12 mouse cellular contexts compared by ENCODE assay signal in genomic region chr3:81802096-81802495, GRCm38 (mm10).
"Had no signal": no experiment of that assay in that cellular context is flagged by ENCODE, and none has a peak within 500 bp of the region (broad histone marks: within the 10 kb centered on the region; RNA-seq: fewer than 3 reads in every experiment).

No protein-coding gene starts in this region.

- H3K4me1 ChIP-seq: kidney, embryonic 15.5 days; liver, embryonic 12.5 days; midbrain, embryonic 12.5 days had no signal

- ATAC-seq: liver, embryonic 12.5 days had no signal

- H3K36me3 ChIP-seq: kidney, embryonic 15.5 days; limb, embryonic 15.5 days; liver, embryonic 12.5 days; midbrain, embryonic 12.5 days had no signal

- H3K9ac ChIP-seq: kidney, embryonic 15.5 days; limb, embryonic 15.5 days; liver, embryonic 12.5 days; lung, embryonic 14.5 days; midbrain, embryonic 12.5 days had no signal

- H3K9me3 ChIP-seq: kidney, embryonic 15.5 days; limb, embryonic 15.5 days; liver, embryonic 12.5 days; midbrain, embryonic 12.5 days had no signal

- H3K4me2 ChIP-seq: kidney, embryonic 15.5 days; limb, embryonic 15.5 days; liver, embryonic 12.5 days; lung, embryonic 14.5 days; midbrain, embryonic 12.5 days had no signal

- DNase-seq: kidney, adult 2 months; kidney, postnatal 14 days; lung, embryonic 14.5 days; lung, postnatal 10 days; lung, postnatal 4 days; thymus, adult 18-20 months; thymus, postnatal 14 days had no signal

- H3K27me3 ChIP-seq: kidney, embryonic 15.5 days; limb, embryonic 15.5 days; liver, embryonic 12.5 days; midbrain, embryonic 12.5 days had no signal

- H3K27ac ChIP-seq: kidney, embryonic 15.5 days; limb, embryonic 15.5 days; liver, embryonic 12.5 days; midbrain, embryonic 12.5 days; stomach, postnatal 0 days had no signal

- H3K4me3 ChIP-seq: kidney, embryonic 15.5 days; limb, embryonic 15.5 days; liver, embryonic 12.5 days; midbrain, embryonic 12.5 days had no signal
